Mouse (Mus musculus) neural tube, embryonic 11.5 days (tissue): Measurements from ENCODE around the gene Kank4. TPM values are rescaled to one million over a fixed set of nuclear protein-coding genes. Genes with fewer than 3 reads are reported as not detected.

ENCODE experiments used
- ATAC-seq: fragments of 200-750 bp; cut with Nextera tagmentation; 2 replicates; pipeline ENCODE4 v1.8.0; 2017; ENCODE audit warnings: moderate number of reproducible peaks, mild to moderate bottlenecking, moderate TSS enrichment, moderate library complexity; ENCODE audit not compliant: insufficient read depth, low FRiP score, low TSS enrichment
- DNase-seq: peaks from one replicate; pipeline ENCODE4 v3.0.0-alpha.2; 2015; ENCODE audit warnings: low spot score
- H3K27ac ChIP-seq: fragments of 300-500 bp; sonication (generic); 2 replicates; pipeline ENCODE4 v1.5.1; 2014; ENCODE audit warnings: low read depth, mild to moderate bottlenecking, low read length
- H3K27me3 ChIP-seq: fragments of 300-500 bp; sonication (generic); 2 replicates; pipeline ENCODE4 v1.6.1; 2014; ENCODE audit warnings: mild to moderate bottlenecking, low read length, mixed read lengths; ENCODE audit not compliant: control insufficient read depth, insufficient read depth
- H3K36me3 ChIP-seq: fragments of 300-500 bp; sonication (generic); 2 replicates; pipeline ENCODE4 v1.6.1; 2014; ENCODE audit warnings: mild to moderate bottlenecking, low read length, moderate library complexity, mixed read lengths; ENCODE audit not compliant: control insufficient read depth, insufficient read depth
- H3K4me1 ChIP-seq: fragments of 300-500 bp; sonication (generic); 2 replicates; pipeline ENCODE4 v1.6.1; 2014; ENCODE audit warnings: low read length, mixed read lengths; ENCODE audit not compliant: control insufficient read depth, insufficient read depth
- H3K4me2 ChIP-seq: fragments of 300-500 bp; sonication (generic); 2 replicates; pipeline ENCODE4 v1.6.1; 2014; ENCODE audit warnings: low read depth, mild to moderate bottlenecking, moderate library complexity
- H3K4me3 ChIP-seq: fragments of 300-500 bp; sonication (generic); 2 replicates; pipeline ENCODE4 v1.5.1; 2014; ENCODE audit warnings: low read depth, low read length
- H3K9ac ChIP-seq: fragments of 300-500 bp; sonication (generic); 2 replicates; pipeline ENCODE4 v1.6.1; 2014; ENCODE audit warnings: mild to moderate bottlenecking, low read length
- H3K9me3 ChIP-seq: fragments of 300-500 bp; sonication (generic); 2 replicates; pipeline ENCODE4 v1.6.1; 2016; ENCODE audit warnings: low read length; ENCODE audit not compliant: control insufficient read depth
- WGBS: fragments of 180-500 bp; shearing (Covaris S2); extraction: QIAGEN DNeasy Blood & Tissue Kit; methylation state at CpG from one replicate; pipeline ENCODE4 v1.1.7; 2014; 5-methylcytosine and 5-hydroxymethylcytosine counted together
- polyA plus RNA-seq: library from polyadenylated mRNA; unstranded; fragments of >200 nt; fragmentation: Nextera tagmentation; extraction: Ambion mirVana; gene quantifications from 2 replicates; pipeline ENCODE4 v1.2.1, GENCODE M21; 2014

The Kank4 gene
- polyA plus RNA-seq, 1 experiment from 2014 or later = 0.98 TPM

- no peak for DNase-seq
- Histone ChIP-seq H3K9me3 (no peaks in the 10 kb centered on the region), H3K27ac (no peak overlapping the region), H3K4me2 (no peak overlapping the region), H3K9ac (no peak overlapping the region), H3K36me3 (no peaks in the 10 kb centered on the region; the same call in 1 of the 2 replicates), H3K27me3 (no peaks in the 10 kb centered on the region), H3K4me1 (no peaks in the 10 kb centered on the region), H3K4me3 (no peak overlapping the region)
- no peak for ATAC-seq
- WGBS = 77% methylated on average over 10 of the region's 10 CpGs
Measured at GRCm38 (mm10) chr4:98776721-98777427, 40.5 kb downstream of the Kank4 start.

GRCm38 (mm10) chr4:98773785-98774184 lies 43.6 kb downstream of the Kank4 start:
- DNase-seq = no peak
- WGBS = 91% methylated on average over 5 of the region's 5 CpGs

GRCm38 (mm10) chr4:98767134-98768133 lies 49.9 kb downstream of the Kank4 start:
- Histone ChIP-seq H3K9ac (no peak overlapping the region), H3K4me3 (no peak overlapping the region), H3K9me3 (no peaks in the 10 kb centered on the region), H3K27me3 (no peaks in the 10 kb centered on the region), H3K27ac (no peak overlapping the region), H3K4me1 (no peaks in the 10 kb centered on the region), H3K36me3 (no peaks in the 10 kb centered on the region), H3K4me2 (no peak overlapping the region)
- DNase-seq (no peak), ATAC-seq (no peak)
- 74% methylated on average over 14 of the region's 14 CpGs for WGBS

More at GRCm38 (mm10) chr4:98773785-98774184, 43.6 kb downstream of the Kank4 start:
- ATAC-seq = no peak
- no peak overlapping the region for H3K27ac ChIP-seq
- H3K4me2 ChIP-seq = no peak overlapping the region
- no peaks in the 10 kb centered on the region for H3K36me3 ChIP-seq
- H3K27me3 ChIP-seq = no peaks in the 10 kb centered on the region
- no peaks in the 10 kb centered on the region for H3K4me1 ChIP-seq
- H3K9ac ChIP-seq = no peak overlapping the region
- no peaks in the 10 kb centered on the region for H3K9me3 ChIP-seq
- no peak overlapping the region for H3K4me3 ChIP-seq

GRCm38 (mm10) chr4:98758872-98759518 lies 58.3 kb downstream of the Kank4 start:
- no peak overlapping the region for H3K4me3 ChIP-seq
- 85% methylated on average over 3 of the region's 3 CpGs for WGBS
- H3K36me3 ChIP-seq = no peaks in the 10 kb centered on the region
- H3K27me3 ChIP-seq = no peaks in the 10 kb centered on the region
- no peak for DNase-seq
- H3K27ac ChIP-seq = no peak overlapping the region
- H3K4me1 ChIP-seq = peaks cover 3% of the 10 kb centered on the region; the same call in 1 of the 2 replicates
- H3K4me2 ChIP-seq = no peak overlapping the region
- no peak for ATAC-seq
- H3K9me3 ChIP-seq = no peaks in the 10 kb centered on the region
- H3K9ac ChIP-seq = no peak overlapping the region

GRCm38 (mm10) chr4:98758012-98758821 lies 59.1 kb downstream of the Kank4 start:
- no peak overlapping the region for H3K27ac ChIP-seq
- DNase-seq (no peak), ATAC-seq (peak; percentile 41; the same call in 1 of the 2 replicates)
- H3K4me2 ChIP-seq = no peak overlapping the region
- no peaks in the 10 kb centered on the region for H3K27me3 ChIP-seq
- H3K36me3 ChIP-seq = no peaks in the 10 kb centered on the region
- no peak overlapping the region for H3K9ac ChIP-seq
- peaks cover 3% of the 10 kb centered on the region; the same call in 1 of the 2 replicates for H3K4me1 ChIP-seq
- H3K9me3 ChIP-seq = no peaks in the 10 kb centered on the region
- H3K4me3 ChIP-seq = no peak overlapping the region
- 58% methylated on average over 4 of the region's 4 CpGs for WGBS

- DNase-seq = no peak
- no peak for ATAC-seq
- WGBS = 52% methylated on average over 11 of the region's 11 CpGs
Measured at GRCm38 (mm10) chr4:98756141-98756540, 61.2 kb downstream of the Kank4 start.

GRCm38 (mm10) chr4:98754456-98754855 lies 62.9 kb downstream of the Kank4 start:
- H3K27me3 ChIP-seq = no peaks in the 10 kb centered on the region
- 86% methylated on average over 4 of the region's 4 CpGs for WGBS
- H3K36me3 ChIP-seq = no peaks in the 10 kb centered on the region
- H3K4me2 ChIP-seq = no peak overlapping the region
- ATAC-seq = no peak
- H3K9ac ChIP-seq = no peak overlapping the region
- no peak overlapping the region for H3K27ac ChIP-seq
- no peak overlapping the region for H3K4me3 ChIP-seq
- no peak for DNase-seq
- H3K4me1 ChIP-seq = peaks cover 3% of the 10 kb centered on the region; the same call in 1 of the 2 replicates
- no peaks in the 10 kb centered on the region for H3K9me3 ChIP-seq

More at GRCm38 (mm10) chr4:98756141-98756540, 61.2 kb downstream of the Kank4 start:
- no peaks in the 10 kb centered on the region for H3K27me3 ChIP-seq
- no peak overlapping the region for H3K4me3 ChIP-seq
- no peak overlapping the region for H3K9ac ChIP-seq
- no peak overlapping the region for H3K4me2 ChIP-seq
- no peak overlapping the region for H3K27ac ChIP-seq
- no peaks in the 10 kb centered on the region for H3K36me3 ChIP-seq
- H3K9me3 ChIP-seq = no peaks in the 10 kb centered on the region
- H3K4me1 ChIP-seq = peaks cover 3% of the 10 kb centered on the region; the same call in 1 of the 2 replicates

GRCm38 (mm10) chr4:98743906-98744210 lies 73.5 kb downstream of the Kank4 start:
- Histone ChIP-seq H3K36me3 (no peaks in the 10 kb centered on the region), H3K4me3 (no peak overlapping the region), H3K27ac (no peak overlapping the region), H3K4me2 (no peak overlapping the region), H3K27me3 (no peaks in the 10 kb centered on the region), H3K9ac (no peak overlapping the region), H3K4me1 (no peaks in the 10 kb centered on the region), H3K9me3 (no peaks in the 10 kb centered on the region)
- ATAC-seq (no peak), DNase-seq (peak; percentile 46)
- 25% methylated on average over 7 of the region's 7 CpGs for WGBS
